Mouse (Mus musculus): Measurements from ENCODE around the gene Spata2. TPM values are rescaled to one million over a fixed set of nuclear protein-coding genes. Genes with fewer than 3 reads are reported as not detected.

Gene Spata2
- polyA plus RNA-seq (2015; fragmentation: Nextera tagmentation; extraction: Ambion mirVana), result 6.7 and 8.3 TPM in 2 replicates

- peak within 1 kb of the TSS; percentile 93 for H3K4me2 ChIP-seq (ENCODE audit: low read depth, low read length)
- no peaks in the 10 kb centered on the region for H3K9me3 ChIP-seq (replicated peaks; ENCODE audit: control insufficient read depth, low read length)
- H3K4me3 ChIP-seq (ENCODE audit: low read depth, low read length), result peak within 1 kb of the TSS; percentile 96
- H3K27ac ChIP-seq (ENCODE audit: low read length), result peak within 1 kb of the TSS; percentile 95
- peak; percentile 93 for ATAC-seq (ENCODE audit: low read depth)
- peaks cover 23% of the 10 kb centered on the region for H3K4me1 ChIP-seq (ENCODE audit: control insufficient read depth, low read depth, low read length)
- peak within 1 kb of the TSS; percentile 95 for H3K9ac ChIP-seq (ENCODE audit: low read depth, low read length)
- no peaks in the 10 kb centered on the region for H3K36me3 ChIP-seq (ENCODE audit: control insufficient read depth, insufficient read depth)
- no peaks in the 10 kb centered on the region for H3K27me3 ChIP-seq (ENCODE audit: control insufficient read depth, insufficient read depth, low read depth, low read length)
- WGBS (ENCODE audit: insufficient replicate concordance), result 2% methylated on average over 63 of the region's 63 CpGs
Measured at GRCm38 (mm10) chr2:167492713-167493636, at the start of gene Spata2. TSS of gene Spata2 (minus strand) at chr2:167492887.

GRCm38 (mm10) chr2:167542361-167542760, 49.7 kb upstream of the Spata2 start:
- Histone ChIP-seq H3K36me3 (ENCODE audit: control insufficient read depth, insufficient read depth) (no peaks in the 10 kb centered on the region), H3K27ac (ENCODE audit: low read length) (no peak overlapping the region), H3K9me3 (replicated peaks; ENCODE audit: control insufficient read depth, low read length) (no peaks in the 10 kb centered on the region), H3K4me3 (ENCODE audit: low read depth, low read length) (no peak overlapping the region), H3K9ac (ENCODE audit: low read depth, low read length) (no peak overlapping the region), H3K4me2 (ENCODE audit: low read depth, low read length) (no peak overlapping the region), H3K4me1 (ENCODE audit: control insufficient read depth, low read depth, low read length) (peaks cover 8% of the 10 kb centered on the region), H3K27me3 (ENCODE audit: control insufficient read depth, insufficient read depth, low read depth, low read length) (peaks cover 33% of the 10 kb centered on the region)
- 65% methylated on average over 4 of the region's 4 CpGs for WGBS (ENCODE audit: insufficient replicate concordance)
- no peak for ATAC-seq (ENCODE audit: low read depth)

- Histone ChIP-seq H3K36me3 (ENCODE audit: control insufficient read depth, insufficient read depth) (no peaks in the 10 kb centered on the region), H3K4me1 (ENCODE audit: control insufficient read depth, low read depth, low read length) (peaks cover 8% of the 10 kb centered on the region), H3K4me3 (ENCODE audit: low read depth, low read length) (no peak overlapping the region), H3K9ac (ENCODE audit: low read depth, low read length) (no peak overlapping the region), H3K9me3 (replicated peaks; ENCODE audit: control insufficient read depth, low read length) (no peaks in the 10 kb centered on the region), H3K27ac (ENCODE audit: low read length) (no peak overlapping the region), H3K27me3 (ENCODE audit: control insufficient read depth, insufficient read depth, low read depth, low read length) (peaks cover 39% of the 10 kb centered on the region), H3K4me2 (ENCODE audit: low read depth, low read length) (no peak overlapping the region)
- 85% methylated on average over 12 of the region's 12 CpGs for WGBS (ENCODE audit: insufficient replicate concordance)
- ATAC-seq (ENCODE audit: low read depth), result no peak
Measured at GRCm38 (mm10) chr2:167541761-167542160, 49.1 kb upstream of the Spata2 start.

GRCm38 (mm10) chr2:167541324-167541723, 48.6 kb upstream of the Spata2 start:
- H3K4me3 ChIP-seq (ENCODE audit: low read depth, low read length), result no peak overlapping the region
- no peaks in the 10 kb centered on the region for H3K9me3 ChIP-seq (replicated peaks; ENCODE audit: control insufficient read depth, low read length)
- no peak overlapping the region for H3K9ac ChIP-seq (ENCODE audit: low read depth, low read length)
- ATAC-seq (ENCODE audit: low read depth), result no peak
- H3K27ac ChIP-seq (ENCODE audit: low read length), result no peak overlapping the region
- H3K36me3 ChIP-seq (ENCODE audit: control insufficient read depth, insufficient read depth), result no peaks in the 10 kb centered on the region
- H3K27me3 ChIP-seq (ENCODE audit: control insufficient read depth, insufficient read depth, low read depth, low read length), result peaks cover 43% of the 10 kb centered on the region
- 37% methylated on average over 6 of the region's 6 CpGs for WGBS (ENCODE audit: insufficient replicate concordance)
- no peak overlapping the region for H3K4me2 ChIP-seq (ENCODE audit: low read depth, low read length)
- peaks cover 8% of the 10 kb centered on the region for H3K4me1 ChIP-seq (ENCODE audit: control insufficient read depth, low read depth, low read length)

GRCm38 (mm10) chr2:167540477-167541110, 47.9 kb upstream of the Spata2 start:
- no peak overlapping the region for H3K9ac ChIP-seq (ENCODE audit: low read depth, low read length)
- H3K4me2 ChIP-seq (ENCODE audit: low read depth, low read length), result peak overlapping the region; percentile 6; the same call in 1 of the 2 replicates
- H3K4me3 ChIP-seq (ENCODE audit: low read depth, low read length), result no peak overlapping the region
- H3K36me3 ChIP-seq (ENCODE audit: control insufficient read depth, insufficient read depth), result no peaks in the 10 kb centered on the region
- 40% methylated on average over 12 of the region's 12 CpGs for WGBS (ENCODE audit: insufficient replicate concordance)
- H3K27me3 ChIP-seq (ENCODE audit: control insufficient read depth, insufficient read depth, low read depth, low read length), result peaks cover 49% of the 10 kb centered on the region
- peaks cover 8% of the 10 kb centered on the region for H3K4me1 ChIP-seq (ENCODE audit: control insufficient read depth, low read depth, low read length)
- H3K27ac ChIP-seq (ENCODE audit: low read length), result no peak overlapping the region
- no peaks in the 10 kb centered on the region for H3K9me3 ChIP-seq (replicated peaks; ENCODE audit: control insufficient read depth, low read length)
- ATAC-seq (ENCODE audit: low read depth), result no peak

- no peak overlapping the region for H3K9ac ChIP-seq (ENCODE audit: low read depth, low read length)
- no peak for ATAC-seq (ENCODE audit: low read depth)
- H3K27me3 ChIP-seq (ENCODE audit: control insufficient read depth, insufficient read depth, low read depth, low read length), result peaks cover 49% of the 10 kb centered on the region
- H3K9me3 ChIP-seq (replicated peaks; ENCODE audit: control insufficient read depth, low read length), result no peaks in the 10 kb centered on the region
- H3K36me3 ChIP-seq (ENCODE audit: control insufficient read depth, insufficient read depth), result no peaks in the 10 kb centered on the region
- peak overlapping the region; percentile 56 for H3K4me3 ChIP-seq (ENCODE audit: low read depth, low read length)
- H3K4me2 ChIP-seq (ENCODE audit: low read depth, low read length), result peak overlapping the region; percentile 24; the same call in 1 of the 2 replicates
- H3K27ac ChIP-seq (ENCODE audit: low read length), result no peak overlapping the region
- peaks cover 8% of the 10 kb centered on the region for H3K4me1 ChIP-seq (ENCODE audit: control insufficient read depth, low read depth, low read length)
- WGBS (ENCODE audit: insufficient replicate concordance), result 42% methylated on average over 14 of the region's 14 CpGs
Measured at GRCm38 (mm10) chr2:167539536-167540476, 47.1 kb upstream of the Spata2 start.

- Histone ChIP-seq H3K4me2 (ENCODE audit: low read depth, low read length) (peak overlapping the region; percentile 70), H3K9ac (ENCODE audit: low read depth, low read length) (peak overlapping the region; percentile 28; the same call in 1 of the 2 replicates), H3K36me3 (ENCODE audit: control insufficient read depth, insufficient read depth) (no peaks in the 10 kb centered on the region), H3K9me3 (replicated peaks; ENCODE audit: control insufficient read depth, low read length) (no peaks in the 10 kb centered on the region), H3K4me1 (ENCODE audit: control insufficient read depth, low read depth, low read length) (peaks cover 8% of the 10 kb centered on the region), H3K27ac (ENCODE audit: low read length) (no peak overlapping the region), H3K27me3 (ENCODE audit: control insufficient read depth, insufficient read depth, low read depth, low read length) (peaks cover 49% of the 10 kb centered on the region), H3K4me3 (ENCODE audit: low read depth, low read length) (peak overlapping the region; percentile 56)
- WGBS (ENCODE audit: insufficient replicate concordance), result 40% methylated on average over 34 of the region's 34 CpGs
- no peak for ATAC-seq (ENCODE audit: low read depth)
Measured at GRCm38 (mm10) chr2:167538671-167539306, 46.1 kb upstream of the Spata2 start.

Measured in liver, embryonic 16.5 days (tissue).